Mouse (Mus musculus): ENCODE measurements at regions not wholly inside any gene's neighbourhood (a gene's known extent, or its start where the extent isn't known, plus 50 kb on each side); places are given as distances from the start of the nearest gene placed in this dataset.

- no peak for TF ChIP-seq MAFK (IDR thresholded peaks at IDR 0.05; ENCODE audit: insufficient read depth, low read depth, low read length)
- TF ChIP-seq HCFC1 (IDR thresholded peaks at IDR 0.05; ENCODE audit: borderline replicate concordance, insufficient read depth, low read length) = no peak
- no peak for TF ChIP-seq CHD2 (IDR thresholded peaks at IDR 0.05; ENCODE audit: low read depth, low read length)
- no peak for TF ChIP-seq ZC3H11A (IDR thresholded peaks at IDR 0.05; ENCODE audit: borderline replicate concordance, low read depth, low read length)
Observed at GRCm38 (mm10) chr13:69208569-69208881, 209.2 kb upstream of the Adcy2 start.

Data from ES-E14 (cell line).